Mouse (Mus musculus) embryonic facial prominence, embryonic 15.5 days (tissue): ENCODE measurements at regions not wholly inside any gene's neighbourhood (a gene's known extent, or its start where the extent isn't known, plus 50 kb on each side); places are given as distances from the start of the nearest gene placed in this dataset.
A peak's percentile ranks its signal among the peaks of the same experiment; 100 is the strongest.
"Not testable (repeated sequence)": the region's sequence is repeated elsewhere in the genome, so short reads cannot be mapped to it uniquely, and the experiment has no call there.

ENCODE experiments used
- ATAC-seq: fragments of 200-750 bp; cut with Nextera tagmentation; 2 replicates; pipeline ENCODE4 v1.8.0; 2017; ENCODE audit warnings: low read depth, moderate TSS enrichment; ENCODE audit not compliant: insufficient number of reproducible peaks, low FRiP score, low TSS enrichment
- H3K27ac ChIP-seq: fragments of 300-500 bp; sonication (generic); replicated peaks from 2 replicates; pipeline ENCODE4 v1.5.1; 2015; ENCODE audit warnings: mild to moderate bottlenecking, inconsistent platforms
- H3K27me3 ChIP-seq: fragments of 300-500 bp; sonication (generic); 2 replicates; pipeline ENCODE4 v1.6.1; 2015; ENCODE audit warnings: inconsistent platforms
- H3K36me3 ChIP-seq: fragments of 300-500 bp; sonication (generic); 2 replicates; pipeline ENCODE4 v1.6.1; 2015; ENCODE audit warnings: mild to moderate bottlenecking, inconsistent platforms
- H3K4me1 ChIP-seq: fragments of 300-500 bp; sonication (generic); 2 replicates; pipeline ENCODE4 v1.6.1; 2015; ENCODE audit warnings: inconsistent platforms
- H3K4me2 ChIP-seq: fragments of 300-500 bp; sonication (generic); replicated peaks from 2 replicates; pipeline ENCODE4 v1.6.1; 2015; ENCODE audit warnings: mild to moderate bottlenecking, inconsistent platforms
- H3K4me3 ChIP-seq: fragments of 300-500 bp; sonication (generic); replicated peaks from 2 replicates; pipeline ENCODE4 v1.5.1; 2015; ENCODE audit warnings: mild to moderate bottlenecking, inconsistent platforms
- H3K9ac ChIP-seq: fragments of 300-500 bp; sonication (generic); 2 replicates; pipeline ENCODE4 v1.6.1; 2015; ENCODE audit warnings: inconsistent platforms
- H3K9me3 ChIP-seq: fragments of 300-500 bp; sonication (generic); replicated peaks from 2 replicates; pipeline ENCODE4 v1.6.1; 2016; ENCODE audit warnings: inconsistent platforms
- WGBS: fragments of 180-500 bp; shearing (Covaris S2); methylation state at CpG from one replicate; pipeline ENCODE4 v1.1.7; 2015; 5-methylcytosine and 5-hydroxymethylcytosine counted together

GRCm38 (mm10) chrX:19341231-19342007, 139.7 kb downstream of the Tex13c3 start:
- WGBS, result 73% methylated on average over 3 of the region's 3 CpGs
- not testable (repeated sequence) for ATAC-seq, H3K36me3 ChIP-seq, H3K27me3 ChIP-seq, H3K4me1 ChIP-seq, H3K9me3 ChIP-seq, H3K9ac ChIP-seq, H3K4me2 ChIP-seq, H3K4me3 ChIP-seq, H3K27ac ChIP-seq

- Histone ChIP-seq H3K9me3 (no peaks in the 10 kb centered on the region), H3K36me3 (no peaks in the 10 kb centered on the region), H3K27me3 (no peaks in the 10 kb centered on the region), H3K4me3 (no peak overlapping the region), H3K4me2 (no peak overlapping the region), H3K9ac (no peak overlapping the region), H3K4me1 (no peaks in the 10 kb centered on the region), H3K27ac (no peak overlapping the region)
- 49% methylated on average over 2 of the region's 2 CpGs for WGBS
- ATAC-seq, result no peak
These were observed 167.8 kb downstream of the Tex13c3 start for GRCm38 (mm10) chrX:19313286-19313685.

DNA sequence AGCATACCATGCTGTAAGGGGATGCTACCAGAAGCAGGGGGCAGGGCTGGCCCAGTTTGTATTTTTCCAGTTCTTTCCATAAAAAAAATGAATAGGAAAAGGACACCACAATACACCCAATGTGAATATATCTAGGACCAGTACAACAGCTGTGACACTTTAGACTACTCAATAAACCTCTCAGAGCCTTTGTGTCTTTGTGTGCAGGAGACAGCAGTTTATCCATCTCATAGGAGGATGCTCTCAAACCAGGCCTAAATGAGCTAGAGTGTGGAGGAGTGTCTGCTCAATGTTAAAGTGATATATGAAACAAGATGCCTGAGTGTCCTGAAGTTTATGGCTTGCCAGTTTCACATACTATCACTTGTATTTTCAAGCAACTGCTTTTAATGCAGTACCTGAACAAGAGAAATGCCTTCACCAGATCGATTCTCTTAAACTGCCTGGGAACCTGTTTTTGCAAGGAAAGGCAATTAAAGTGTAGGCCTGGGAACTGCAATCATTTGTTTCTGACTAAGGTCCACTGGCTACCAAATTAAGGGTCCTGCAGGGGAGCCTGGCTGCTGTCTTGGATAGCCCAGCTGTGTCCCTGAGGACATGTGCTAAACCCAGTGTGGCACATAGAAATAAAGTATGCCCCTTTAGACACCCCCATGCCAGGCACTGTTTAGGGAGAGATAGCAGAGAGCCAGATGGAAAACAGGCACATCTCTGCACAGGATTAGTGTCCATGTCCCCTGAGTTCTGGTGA, 169.1 kb downstream of the Tex13c3 start:
- Histone ChIP-seq H3K4me2 (no peak overlapping the region), H3K4me3 (no peak overlapping the region), H3K9me3 (no peaks in the 10 kb centered on the region), H3K36me3 (no peaks in the 10 kb centered on the region), H3K27ac (no peak overlapping the region), H3K9ac (no peak overlapping the region), H3K4me1 (no peaks in the 10 kb centered on the region), H3K27me3 (no peaks in the 10 kb centered on the region)
- 54% methylated on average over 1 of the region's 1 CpGs for WGBS
- ATAC-seq, result no peak

DNA sequence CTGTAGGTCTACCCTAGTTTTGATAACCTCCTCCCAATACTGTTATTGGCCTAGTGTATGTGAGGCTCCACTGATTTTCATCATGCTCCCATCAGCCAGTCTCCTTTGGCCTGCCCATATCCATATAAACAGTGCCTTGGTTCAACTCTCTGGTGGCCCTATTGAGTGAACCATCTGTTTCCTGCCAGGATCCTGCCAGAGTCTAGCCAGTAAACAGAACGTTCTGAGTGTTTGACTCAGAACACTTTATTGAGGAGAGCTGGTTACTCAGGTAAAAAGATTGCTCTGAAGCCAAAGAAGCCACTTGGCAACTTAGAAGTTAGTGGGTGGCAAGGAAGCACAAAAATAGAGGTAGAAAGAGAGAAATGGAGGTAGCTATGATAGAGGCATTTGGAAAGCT, 169.7 kb downstream of the Tex13c3 start:
- Histone ChIP-seq H3K4me3 (no peak overlapping the region), H3K9me3 (no peaks in the 10 kb centered on the region), H3K36me3 (no peaks in the 10 kb centered on the region), H3K27ac (no peak overlapping the region), H3K27me3 (no peaks in the 10 kb centered on the region), H3K4me2 (no peak overlapping the region), H3K9ac (no peak overlapping the region), H3K4me1 (no peaks in the 10 kb centered on the region)
- no peak for ATAC-seq
- WGBS, result 36% methylated on average over 1 of the region's 1 CpGs

DNA sequence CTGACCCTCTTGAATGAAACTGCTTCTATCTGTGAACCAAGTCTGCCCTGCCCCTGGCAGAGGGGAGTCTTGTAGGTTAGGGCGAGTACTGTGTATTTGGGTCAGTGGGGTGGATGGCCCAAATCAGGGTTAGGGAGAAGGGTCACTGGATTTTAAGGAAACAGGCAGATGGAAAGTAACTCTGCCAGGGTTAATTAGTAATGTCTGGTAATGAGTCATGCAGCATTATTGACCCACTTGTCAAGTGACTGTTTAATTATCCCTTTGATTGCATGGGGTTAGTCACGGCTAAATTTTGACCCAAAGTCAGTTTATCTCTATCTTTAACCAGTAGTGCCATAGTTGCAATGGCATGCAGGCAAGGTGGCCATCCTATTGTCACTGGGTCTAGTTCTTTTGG, 192.9 kb downstream of the Tex13c3 start:
- Histone ChIP-seq H3K4me3 (no peak overlapping the region), H3K4me1 (no peaks in the 10 kb centered on the region), H3K27ac (no peak overlapping the region), H3K9ac (no peak overlapping the region), H3K4me2 (no peak overlapping the region), H3K27me3 (no peaks in the 10 kb centered on the region), H3K9me3 (no peaks in the 10 kb centered on the region), H3K36me3 (no peaks in the 10 kb centered on the region)
- ATAC-seq, result no peak
- WGBS, result 75% methylated on average over 2 of the region's 2 CpGs

DNA sequence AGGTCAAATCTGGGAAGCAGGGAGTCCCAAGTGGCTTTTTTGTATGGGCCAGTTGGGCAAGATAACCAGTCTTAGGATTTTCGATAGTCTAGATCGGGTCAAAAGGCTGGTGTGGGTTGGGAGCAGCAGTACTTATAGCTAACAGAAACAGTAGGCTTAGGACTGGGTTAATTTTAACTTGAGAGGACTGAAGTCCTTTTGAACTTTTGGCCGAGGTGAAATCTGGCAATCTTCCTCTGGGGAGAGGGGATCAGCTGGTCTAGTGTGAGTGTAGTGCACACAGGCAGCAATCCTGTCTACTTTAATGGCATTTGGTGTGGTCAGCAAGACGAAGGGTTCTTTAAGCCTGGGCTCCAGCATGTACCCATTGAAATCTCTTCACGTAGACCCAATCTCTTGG, 194.7 kb downstream of the Tex13c3 start:
- H3K27me3 ChIP-seq, result no peaks in the 10 kb centered on the region
- H3K9ac ChIP-seq, result no peak overlapping the region
- no peak for ATAC-seq
- H3K4me3 ChIP-seq, result no peak overlapping the region
- no peak overlapping the region for H3K4me2 ChIP-seq
- H3K36me3 ChIP-seq, result no peaks in the 10 kb centered on the region
- no peaks in the 10 kb centered on the region for H3K9me3 ChIP-seq
- no peak overlapping the region for H3K27ac ChIP-seq
- WGBS, result 70% methylated on average over 5 of the region's 5 CpGs
- H3K4me1 ChIP-seq, result no peaks in the 10 kb centered on the region

- H3K9me3 ChIP-seq, result no peaks in the 10 kb centered on the region
- ATAC-seq, result no peak
- H3K4me1 ChIP-seq, result no peaks in the 10 kb centered on the region
- H3K4me3 ChIP-seq, result no peak overlapping the region
- no peaks in the 10 kb centered on the region for H3K27me3 ChIP-seq
- 61% methylated on average over 4 of the region's 4 CpGs for WGBS
- H3K9ac ChIP-seq, result no peak overlapping the region
- H3K27ac ChIP-seq, result no peak overlapping the region
- no peaks in the 10 kb centered on the region for H3K36me3 ChIP-seq
- H3K4me2 ChIP-seq, result no peak overlapping the region
These were observed 195.3 kb downstream of the Tex13c3 start for GRCm38 (mm10) chrX:19285773-19286172.

- Histone ChIP-seq H3K9me3 (no peaks in the 10 kb centered on the region), H3K9ac (no peak overlapping the region), H3K4me3 (no peak overlapping the region), H3K4me1 (no peaks in the 10 kb centered on the region), H3K36me3 (no peaks in the 10 kb centered on the region), H3K4me2 (no peak overlapping the region), H3K27ac (no peak overlapping the region), H3K27me3 (no peaks in the 10 kb centered on the region)
- 55% methylated on average over 3 of the region's 3 CpGs for WGBS
- no peak for ATAC-seq
These were observed 198.0 kb downstream of the Tex13c3 start for GRCm38 (mm10) chrX:19283078-19283477.

- Histone ChIP-seq H3K9ac (no peak overlapping the region), H3K36me3 (no peaks in the 10 kb centered on the region), H3K9me3 (no peaks in the 10 kb centered on the region), H3K4me2 (no peak overlapping the region), H3K4me3 (no peak overlapping the region), H3K4me1 (no peaks in the 10 kb centered on the region), H3K27me3 (no peaks in the 10 kb centered on the region), H3K27ac (no peak overlapping the region)
- no peak for ATAC-seq
These were observed 216.9 kb downstream of the Tex13c3 start for GRCm38 (mm10) chrX:19264237-19264636.

DNA sequence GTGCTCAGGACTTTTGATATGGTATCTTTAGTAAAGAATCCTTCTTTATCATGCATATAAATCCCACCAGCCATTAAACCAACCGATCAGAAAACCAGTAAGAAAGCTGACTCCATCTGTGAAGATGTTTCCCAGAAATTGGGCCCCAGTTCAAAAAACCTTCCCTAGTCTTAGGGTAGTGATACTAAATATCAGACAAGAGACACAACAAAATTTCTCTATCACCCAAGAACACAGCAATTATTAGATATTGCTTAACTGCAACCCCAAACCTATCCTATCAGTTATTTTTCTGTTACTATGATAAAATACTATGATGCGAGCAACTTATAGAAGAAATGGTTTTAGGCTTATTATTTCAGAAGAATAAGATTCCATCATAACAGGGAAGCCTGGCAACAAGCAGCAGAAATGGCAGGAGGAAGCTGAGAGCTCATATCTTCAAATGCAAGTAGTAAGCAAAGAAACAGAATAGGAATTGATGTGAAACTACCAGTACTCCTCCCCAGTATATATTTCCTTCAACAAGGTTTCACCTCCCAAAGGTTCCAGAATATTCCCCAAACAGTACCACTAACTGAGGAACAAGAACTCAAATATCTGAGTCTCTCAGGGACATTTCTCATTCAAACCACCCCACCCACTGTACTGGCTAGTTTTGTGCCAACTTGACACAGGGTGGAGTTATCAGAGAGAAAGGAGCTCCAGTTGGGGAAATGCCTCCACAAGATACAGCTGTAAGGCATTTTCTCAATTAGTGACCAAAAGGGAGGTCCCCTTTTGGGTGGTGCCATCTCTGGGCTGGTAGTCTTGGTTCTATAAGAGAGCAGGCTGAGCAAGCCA, 234.1 kb downstream of the Tex13c3 start:
- 83% methylated on average over 2 of the region's 2 CpGs for WGBS
- Histone ChIP-seq H3K4me1 (no peaks in the 10 kb centered on the region), H3K9me3 (no peaks in the 10 kb centered on the region), H3K36me3 (no peaks in the 10 kb centered on the region), H3K4me2 (no peak overlapping the region), H3K9ac (no peak overlapping the region), H3K27me3 (no peaks in the 10 kb centered on the region), H3K4me3 (no peak overlapping the region), H3K27ac (no peak overlapping the region)
- ATAC-seq, result no peak

GRCm38 (mm10) chrX:19237738-19238261, 243.3 kb downstream of the Tex13c3 start:
- 18% methylated on average over 25 of the region's 26 CpGs for WGBS
- H3K36me3 ChIP-seq, result no peaks in the 10 kb centered on the region
- H3K4me3 ChIP-seq, result peak overlapping the region; percentile 46
- H3K27me3 ChIP-seq, result no peaks in the 10 kb centered on the region
- 0 out of 2 replicates have a peak overlapping the region, but pooled peaks have one; percentile 48 for H3K27ac ChIP-seq
- peak overlapping the region; percentile 74 for H3K4me2 ChIP-seq
- H3K9ac ChIP-seq, result no peak overlapping the region
- H3K9me3 ChIP-seq, result no peaks in the 10 kb centered on the region
- ATAC-seq, result peak; percentile 84
- no peaks in the 10 kb centered on the region for H3K4me1 ChIP-seq
